Mouse (Mus musculus) thymus, postnatal 36 days (tissue): ENCODE data around the gene Snx32.
A peak's percentile ranks its signal among the peaks of the same experiment; 100 is the strongest.

Experiments used
- DNase-seq, 2 experiments: peaks; one replicate each; pipeline ENCODE4 v3.0.0; 2022; ENCODE audit warnings: mixed read lengths in 2 of 2

Snx32 gene

DNA sequence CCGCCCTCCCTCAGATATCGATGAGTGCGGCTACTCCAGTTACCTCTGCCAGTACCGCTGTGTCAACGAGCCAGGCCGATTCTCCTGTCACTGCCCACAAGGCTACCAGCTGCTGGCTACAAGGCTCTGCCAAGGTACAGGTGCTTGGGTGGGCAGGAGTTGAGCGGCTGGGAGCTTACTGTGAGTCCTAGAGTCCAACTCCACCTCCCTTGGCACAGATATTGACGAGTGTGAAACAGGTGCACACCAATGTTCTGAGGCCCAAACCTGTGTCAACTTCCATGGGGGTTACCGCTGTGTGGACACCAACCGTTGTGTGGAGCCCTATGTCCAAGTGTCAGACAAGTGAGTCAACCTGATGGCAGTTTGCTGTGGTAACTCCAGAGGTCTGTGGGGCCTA lies 30.3 kb downstream of the Snx32 start:
- no peak for DNase-seq

DNA sequence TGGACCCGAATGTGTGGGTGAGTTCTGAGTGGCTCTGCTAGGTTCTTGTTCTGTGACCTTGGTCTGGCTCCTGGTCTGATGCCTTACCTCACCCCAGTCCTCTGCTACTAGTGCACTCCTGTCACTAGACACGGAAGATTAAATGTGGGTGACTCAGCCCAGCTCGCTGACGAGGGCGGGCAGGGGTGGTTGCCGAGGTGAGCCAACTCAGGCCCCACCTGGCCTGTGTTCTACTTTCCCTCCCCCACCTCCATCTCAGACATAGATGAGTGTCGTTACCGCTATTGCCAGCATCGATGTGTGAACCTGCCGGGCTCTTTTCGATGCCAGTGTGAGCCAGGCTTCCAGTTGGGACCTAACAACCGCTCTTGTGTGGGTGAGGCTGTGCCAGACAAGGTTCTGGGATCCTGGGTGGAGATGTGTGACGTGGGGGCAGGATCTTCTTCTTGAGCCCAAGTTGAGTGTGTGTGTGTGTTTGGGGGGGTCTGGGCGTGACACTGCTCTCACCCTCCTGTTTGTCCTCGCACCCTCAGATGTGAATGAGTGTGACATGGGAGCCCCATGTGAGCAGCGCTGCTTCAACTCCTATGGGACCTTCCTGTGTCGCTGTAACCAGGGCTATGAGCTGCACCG lies 32.6 kb downstream of the Snx32 start:
- DNase-seq, result no peak

DNA sequence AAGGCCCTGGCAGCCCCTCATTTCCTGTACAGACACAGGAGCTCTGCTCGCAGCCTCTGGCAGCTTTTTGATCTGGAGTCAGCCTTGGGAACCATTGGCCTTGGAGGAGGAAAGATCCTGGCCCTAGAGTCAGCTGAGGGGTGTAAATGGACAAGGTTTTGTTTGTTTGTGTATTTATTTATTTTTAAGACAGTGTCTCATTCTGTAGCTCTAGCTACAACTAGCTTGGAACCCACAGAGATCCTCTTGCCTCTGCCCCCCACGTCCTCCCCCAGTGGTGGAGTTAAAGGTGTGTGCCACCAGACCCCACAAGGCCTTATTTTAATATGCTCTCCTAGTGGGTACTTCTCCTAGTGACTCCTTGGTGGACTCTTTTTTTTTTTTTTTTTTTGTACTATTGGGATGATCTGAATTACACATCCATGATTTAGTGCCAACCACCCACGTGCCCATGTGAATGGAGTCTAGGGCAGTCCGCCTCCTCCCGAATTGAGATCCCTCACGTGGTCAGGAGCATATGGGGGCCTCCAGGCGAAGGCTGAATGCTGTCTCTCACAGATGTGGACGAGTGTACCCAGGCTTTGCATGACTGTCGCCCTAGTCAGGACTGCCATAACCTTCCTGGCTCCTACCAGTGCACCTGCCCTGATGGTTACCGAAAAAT lies 33.2 kb downstream of the Snx32 start:
- no peak for DNase-seq

DNA sequence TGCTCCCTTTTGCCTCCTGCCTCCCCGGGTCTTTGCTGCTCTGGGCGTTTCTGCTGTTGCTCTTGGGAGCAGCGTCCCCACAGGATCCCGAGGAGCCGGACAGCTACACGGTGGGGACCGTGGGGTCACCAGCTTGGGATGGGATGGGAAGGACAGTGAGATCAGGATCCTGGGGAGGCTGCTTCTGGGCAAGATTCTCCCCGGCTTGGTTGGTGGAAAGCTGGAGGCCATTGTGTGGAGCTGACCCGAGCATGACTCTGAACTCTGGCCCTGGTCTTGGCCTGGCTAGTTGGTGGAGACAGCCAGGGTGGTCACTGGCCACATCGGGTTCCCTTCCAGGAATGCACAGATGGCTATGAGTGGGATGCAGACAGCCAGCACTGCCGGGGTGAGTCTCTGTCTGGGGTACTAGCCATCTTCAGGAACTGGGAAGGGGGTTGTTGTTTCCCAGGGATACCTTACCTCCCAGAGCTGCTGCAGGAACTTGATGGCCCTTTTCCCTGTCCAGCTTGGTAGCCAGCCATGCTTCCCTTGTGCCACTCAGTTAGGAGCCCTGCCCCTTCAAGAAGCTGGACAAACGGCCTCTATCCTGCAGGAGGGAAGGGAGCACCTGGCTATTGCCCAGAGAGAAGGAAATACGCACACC lies 35.1 kb downstream of the Snx32 start:
- no peak for DNase-seq

DNA sequence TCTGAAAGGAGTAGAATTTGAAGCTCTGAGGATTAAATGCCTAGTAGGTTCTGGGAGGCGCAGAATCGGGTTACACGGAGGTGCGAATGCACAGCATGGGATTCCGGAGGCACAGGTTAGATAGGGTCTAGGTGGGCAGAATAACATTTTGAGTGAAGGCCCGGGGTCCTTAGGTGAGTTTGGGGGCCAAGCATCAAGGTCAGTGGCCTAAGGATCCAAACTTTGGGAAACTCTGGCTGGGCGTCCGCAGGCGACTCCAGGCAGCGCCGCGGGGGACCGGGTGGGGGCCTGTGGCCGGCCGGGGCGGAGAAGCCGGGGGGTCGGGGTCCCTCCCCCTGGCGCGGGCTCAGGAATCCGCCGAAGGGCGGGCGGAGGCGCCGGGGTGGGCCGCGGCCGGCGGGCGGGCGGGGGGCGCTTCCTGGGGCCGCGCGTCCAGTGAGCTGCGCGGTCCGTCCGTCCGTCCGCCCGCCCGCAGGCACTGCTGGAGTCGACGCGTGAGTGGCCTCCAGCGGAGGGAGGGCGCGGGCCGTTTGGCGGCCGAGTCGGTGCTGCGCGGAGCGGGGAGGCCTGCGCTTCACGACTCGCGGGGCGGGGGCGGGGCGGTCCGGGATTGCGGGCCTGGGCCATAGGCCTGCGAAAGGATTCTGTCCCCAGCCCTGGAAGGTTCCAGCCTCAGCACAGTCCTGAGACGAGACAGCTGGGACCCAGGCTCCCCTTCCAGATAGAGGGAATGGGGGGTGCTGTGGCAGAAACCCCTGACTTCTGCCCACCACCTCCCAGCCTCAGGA lies 35.9 kb downstream of the Snx32 start:
- DNase-seq, result no peak

DNA sequence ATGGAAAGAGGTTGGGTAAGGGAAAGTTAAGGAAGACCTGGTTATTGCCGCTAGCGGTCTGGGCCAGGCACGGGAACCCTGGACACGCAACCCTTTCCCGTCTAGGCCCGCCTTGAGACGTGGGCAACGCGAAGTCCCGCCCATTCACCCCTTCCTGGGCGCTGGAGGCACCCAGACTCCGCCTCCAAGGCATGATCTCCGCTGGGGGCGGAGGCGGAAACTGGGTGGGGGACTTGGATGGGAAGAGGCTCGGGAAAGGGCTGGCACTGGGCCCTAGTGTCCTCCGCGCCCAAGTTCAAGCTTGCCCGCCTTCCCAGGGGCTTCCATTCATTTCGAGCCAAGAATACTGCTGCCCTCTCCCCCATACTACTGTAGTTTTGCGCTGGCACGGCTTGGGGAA lies 36.6 kb downstream of the Snx32 start, which contains the start of gene Efemp2:
Gene Efemp2, plus strand, starts transcription at position 235 of the 400 bp plus-strand sequence.
- peak; percentile 66 to 76 for DNase-seq

DNA sequence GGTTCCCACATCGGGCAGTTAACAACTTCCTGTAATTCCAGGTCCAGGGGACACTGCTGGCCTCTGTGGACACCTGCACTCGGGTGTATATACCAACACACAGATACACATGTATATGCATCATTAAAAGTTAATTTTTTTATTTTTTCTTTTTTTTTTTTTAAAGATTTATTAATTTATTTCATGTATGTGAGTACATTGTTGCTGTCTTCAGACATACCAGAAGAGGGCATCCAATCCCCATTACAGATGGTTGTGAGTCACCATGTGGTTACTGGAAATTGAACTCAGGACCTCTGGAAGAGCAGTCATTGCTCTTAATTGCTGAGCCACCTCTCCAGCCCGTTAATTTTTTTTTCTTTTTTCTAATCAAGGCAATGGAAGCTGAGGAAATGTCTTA lies 37.5 kb downstream of the Snx32 start:
- no peak for DNase-seq

DNA sequence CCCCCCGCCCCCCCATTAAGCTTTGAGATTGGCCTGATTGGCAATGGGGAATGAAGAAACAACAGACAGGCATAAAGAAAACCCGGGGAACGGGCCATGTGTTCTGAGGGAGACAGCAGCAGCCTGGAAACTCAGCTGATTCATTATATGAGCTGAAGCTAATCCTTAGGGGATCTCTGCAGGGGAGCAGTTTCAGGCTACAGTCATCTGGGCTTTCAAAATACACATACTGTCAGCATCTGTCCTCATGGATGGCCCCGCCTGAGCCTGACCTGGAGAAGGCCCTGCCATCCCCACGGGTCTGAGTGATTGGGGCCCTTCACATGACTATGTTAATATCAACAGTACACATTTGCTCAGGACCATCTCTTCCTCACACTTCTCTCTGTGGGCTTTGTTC lies 38.5 kb downstream of the Snx32 start:
- no peak for DNase-seq

DNA sequence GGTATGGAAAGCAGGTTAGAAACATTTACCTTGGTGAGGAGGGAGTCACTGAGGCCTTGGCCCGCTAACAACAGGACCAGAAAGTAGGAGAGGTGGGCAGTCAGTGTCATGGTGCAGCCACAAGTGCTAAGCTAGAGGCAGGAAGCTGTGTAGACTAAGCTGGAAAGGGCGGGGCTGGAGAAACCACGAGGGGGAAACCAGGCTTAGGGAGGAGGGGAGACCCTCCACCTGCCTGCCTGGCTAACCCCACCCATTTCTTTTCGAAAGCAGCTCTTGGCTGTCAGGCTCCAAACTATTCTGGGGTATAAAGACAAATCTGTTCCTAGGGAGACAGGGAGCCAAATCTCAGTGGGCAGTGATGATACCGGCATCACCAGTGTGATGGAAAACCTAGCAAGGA lies 42.0 kb downstream of the Snx32 start, which contains the start of gene Ctsw:
Gene Ctsw, minus strand, starts transcription at position 134 of the 400 bp plus-strand sequence.
- peak; percentile 69 to 80 for DNase-seq

DNA sequence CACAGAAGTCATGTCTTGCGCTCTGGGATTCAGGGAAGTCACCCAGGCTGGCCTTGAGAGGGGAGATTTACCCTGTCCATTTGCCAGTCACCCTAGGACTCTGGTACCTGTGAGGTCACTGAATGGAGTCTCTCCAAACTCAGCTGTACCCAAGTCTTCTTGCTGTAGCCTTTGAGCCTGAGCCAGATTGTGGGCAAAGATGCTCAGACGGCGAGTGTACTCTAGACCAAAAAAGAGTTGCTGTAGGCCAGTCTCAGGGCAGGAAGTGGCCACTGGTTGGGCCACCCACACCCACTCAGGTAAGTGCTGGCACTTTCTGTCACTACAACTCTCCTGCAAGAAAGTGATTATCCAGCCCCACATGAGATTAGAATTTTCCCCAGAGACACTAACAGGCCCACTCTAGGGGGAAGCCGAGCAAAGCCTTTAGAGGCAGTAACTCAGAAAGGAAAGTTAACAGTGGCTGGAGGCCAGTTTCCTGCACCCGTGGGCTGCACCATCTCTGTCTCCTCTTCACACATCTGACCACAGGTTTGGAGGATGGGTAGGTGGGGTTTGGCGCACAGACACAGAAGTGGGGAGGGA lies 43.3 kb downstream of the Snx32 start:
- DNase-seq, result no peak

DNA sequence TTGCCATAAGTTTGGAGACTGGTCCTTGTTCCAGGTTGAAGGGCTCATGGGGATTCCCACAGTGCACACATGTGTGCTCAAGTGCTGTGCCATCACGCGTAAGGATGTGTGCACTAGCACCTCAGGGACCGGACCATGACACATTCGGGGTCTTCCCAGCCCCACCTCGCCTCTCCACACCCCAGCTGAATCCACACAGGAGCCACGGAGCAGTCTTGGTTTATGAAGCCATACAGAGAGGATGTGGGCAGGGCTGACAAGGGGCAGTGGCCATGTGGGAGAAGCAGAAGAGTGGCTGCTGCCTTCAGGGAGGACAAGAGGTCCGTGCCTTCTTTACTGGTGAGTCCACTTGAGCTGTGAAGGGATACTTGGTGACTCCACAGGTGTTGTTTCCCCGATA lies 45.3 kb downstream of the Snx32 start:
- no peak for DNase-seq

DNA sequence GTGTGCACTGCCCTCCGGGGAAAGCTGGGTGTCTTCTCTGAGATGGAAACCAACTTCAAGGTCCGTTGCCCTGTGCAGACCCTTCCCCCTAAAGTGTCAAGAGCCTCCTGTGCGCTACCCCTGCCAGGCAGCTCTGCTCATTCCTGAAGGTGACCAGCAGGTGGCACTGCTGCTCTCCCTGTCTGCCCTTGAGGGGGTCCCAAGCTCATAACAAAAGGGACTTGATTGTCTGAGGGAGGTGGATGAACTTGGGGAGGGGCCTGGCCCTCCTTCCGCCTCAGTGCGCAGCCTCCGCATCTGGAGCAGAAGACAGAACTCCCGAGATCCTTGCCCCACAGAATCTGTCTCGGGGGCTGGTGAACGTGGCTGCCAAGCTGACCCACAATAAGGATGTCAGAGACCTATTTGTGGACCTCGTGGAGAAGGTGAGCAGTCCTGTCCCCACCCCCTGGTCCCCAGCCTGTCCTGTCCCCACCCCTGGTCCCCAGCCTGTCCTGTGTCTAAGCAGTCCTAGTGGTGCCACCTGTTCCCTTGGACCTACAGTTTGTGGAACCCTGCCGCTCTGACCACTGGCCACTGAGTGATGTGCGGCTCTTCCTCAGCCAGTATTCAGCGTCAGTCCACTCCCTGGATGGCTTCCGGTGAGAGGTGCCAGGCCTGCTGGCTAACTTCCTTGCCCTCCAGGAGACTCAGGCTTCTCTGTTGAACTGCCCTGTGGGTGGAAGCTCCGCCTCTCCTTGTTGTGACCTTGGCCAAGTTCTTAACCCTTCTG lies 46.4 kb downstream of the Snx32 start:
- DNase-seq, result peak; percentile 72 to 73

DNA sequence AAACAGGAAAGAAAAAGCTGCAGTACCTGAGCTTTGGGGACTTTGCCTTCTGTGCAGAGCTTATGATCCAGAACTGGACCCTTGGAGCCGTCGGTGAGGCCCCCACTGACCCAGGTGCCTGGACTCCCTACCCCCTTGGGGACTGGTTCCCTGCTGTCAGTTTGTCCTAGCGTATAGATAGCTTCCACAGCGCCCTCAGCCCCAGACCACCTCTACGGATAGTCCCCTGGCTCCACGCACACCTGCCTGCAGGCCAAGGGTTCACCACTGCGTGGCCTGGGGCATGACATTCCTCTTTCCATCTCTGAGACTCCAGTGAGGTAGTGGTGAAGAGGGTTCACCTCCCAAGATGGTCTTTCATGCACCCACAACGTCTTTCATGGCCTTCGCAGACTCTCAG lies 47.1 kb downstream of the Snx32 start:
- DNase-seq, result no peak

DNA sequence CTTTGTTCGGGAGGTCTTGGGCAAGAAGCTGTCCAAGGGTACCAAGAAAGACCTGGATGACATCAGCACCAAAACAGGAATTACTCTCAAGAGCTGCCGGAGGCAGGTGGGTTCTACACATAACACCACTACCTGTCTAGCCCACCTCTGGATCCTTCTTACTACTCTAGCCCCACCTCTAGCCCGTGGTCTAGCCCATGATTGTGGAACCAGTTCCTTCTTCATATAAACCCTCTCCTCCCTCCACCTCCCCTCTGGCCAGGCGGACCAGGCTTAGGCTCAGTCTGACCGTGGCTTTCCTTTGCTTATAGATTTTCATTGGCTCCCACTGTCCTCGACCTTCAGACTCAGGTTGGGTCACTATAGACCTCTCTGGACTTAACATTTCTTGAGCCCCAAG lies 48.9 kb downstream of the Snx32 start:
- DNase-seq, result no peak

DNA sequence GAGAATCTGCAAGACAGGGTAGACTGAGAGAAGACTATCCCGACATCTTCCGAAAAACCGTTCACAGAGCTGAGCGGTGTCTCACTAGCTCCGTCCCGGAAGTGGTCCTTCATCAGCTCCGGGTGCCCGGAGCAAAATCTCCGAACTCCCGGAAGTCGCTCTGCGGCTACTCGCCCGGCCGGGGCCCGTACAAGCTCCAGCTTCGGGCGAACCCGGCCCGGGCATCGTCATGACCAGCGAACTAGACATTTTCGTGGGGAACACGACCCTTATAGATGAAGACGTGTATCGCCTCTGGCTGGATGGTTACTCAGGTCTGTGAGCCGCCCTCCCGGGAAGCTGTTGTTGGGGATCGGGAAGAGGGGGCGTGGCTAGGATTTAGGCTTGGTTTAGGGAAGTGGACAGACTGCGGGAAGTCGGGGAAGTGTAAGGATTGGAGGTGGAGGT lies 49.9 kb downstream of the Snx32 start, which contains the start of gene Fibp:
Gene Fibp, plus strand, starts transcription at position 151 of the 447 bp plus-strand sequence.
- DNase-seq, result peak; percentile 75 to 81

DNA sequence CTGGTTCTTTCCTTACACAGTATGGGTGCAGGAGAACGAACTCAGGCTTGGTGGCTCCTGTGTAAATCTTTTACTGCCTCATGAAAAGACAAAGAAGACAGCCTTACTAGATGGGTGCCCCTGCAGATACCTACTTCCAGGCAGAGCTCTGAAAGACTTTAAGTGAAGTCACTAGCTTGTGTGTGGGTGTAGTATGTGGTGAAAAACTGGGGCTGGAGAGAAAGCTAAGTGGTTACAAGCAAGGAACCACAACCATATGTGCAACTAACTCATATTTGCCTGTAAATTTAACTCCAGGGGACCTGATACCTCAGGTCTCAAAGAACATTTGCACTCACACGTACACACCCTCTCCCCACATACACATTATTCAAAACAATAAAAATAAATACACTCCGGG lies 50.4 kb downstream of the Snx32 start:
- no peak for DNase-seq

DNA sequence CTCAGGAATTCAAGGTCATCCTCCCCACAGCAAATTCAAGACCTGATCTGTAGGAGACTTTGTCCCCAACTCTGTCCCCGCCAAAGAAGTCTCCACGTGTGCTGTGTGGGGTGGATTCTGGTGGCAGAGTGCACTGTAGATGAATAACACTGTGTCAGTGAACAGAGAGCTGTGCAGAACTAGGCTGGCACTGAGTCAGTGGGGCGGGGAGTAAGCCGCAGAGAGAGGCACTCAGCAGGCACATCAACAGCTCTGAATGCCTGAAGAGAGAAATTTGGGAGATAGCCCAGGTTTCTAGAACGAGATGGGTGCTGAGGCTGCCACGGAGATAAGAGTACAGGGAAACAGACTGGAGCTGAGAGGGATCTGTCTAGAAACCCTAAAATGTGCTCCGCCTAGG lies 51.3 kb downstream of the Snx32 start:
- no peak for DNase-seq

DNA sequence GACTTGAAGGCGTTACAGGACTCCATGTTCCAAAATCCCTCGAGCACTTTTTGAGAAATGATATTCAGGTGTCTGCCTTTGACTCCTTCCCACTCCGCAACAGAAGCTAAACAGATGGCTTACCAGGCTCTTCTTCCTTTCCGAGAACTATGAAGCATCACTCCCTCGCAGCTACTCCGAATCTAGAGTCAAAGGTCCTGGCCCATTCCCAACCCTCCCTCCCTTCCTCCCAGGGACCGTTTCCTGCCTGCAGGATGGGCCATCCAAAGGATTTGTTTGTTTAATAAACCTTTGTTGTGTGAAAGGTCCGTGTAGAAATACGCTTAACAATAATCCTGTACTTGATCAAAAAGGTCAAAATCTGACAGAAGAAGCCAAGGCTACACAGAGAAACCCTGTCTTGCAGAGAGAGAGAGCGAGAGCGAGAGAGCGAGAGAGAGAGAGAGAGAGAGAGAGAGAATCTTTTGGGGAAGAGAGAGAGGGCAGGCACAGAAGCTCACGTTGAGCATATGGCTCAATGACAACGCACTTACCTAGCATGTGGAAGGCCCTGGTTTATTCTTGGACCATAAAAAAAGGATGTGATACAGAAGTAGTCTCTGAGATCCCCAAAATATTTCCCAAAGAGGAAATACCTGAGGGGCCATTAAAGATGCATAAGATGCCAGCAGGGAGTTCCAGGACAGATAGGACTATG lies 52.4 kb downstream of the Snx32 start, which contains the start of gene Ccdc85b:
Gene Ccdc85b, minus strand, starts transcription at position 149 of the 697 bp plus-strand sequence.
- no peak for DNase-seq

DNA sequence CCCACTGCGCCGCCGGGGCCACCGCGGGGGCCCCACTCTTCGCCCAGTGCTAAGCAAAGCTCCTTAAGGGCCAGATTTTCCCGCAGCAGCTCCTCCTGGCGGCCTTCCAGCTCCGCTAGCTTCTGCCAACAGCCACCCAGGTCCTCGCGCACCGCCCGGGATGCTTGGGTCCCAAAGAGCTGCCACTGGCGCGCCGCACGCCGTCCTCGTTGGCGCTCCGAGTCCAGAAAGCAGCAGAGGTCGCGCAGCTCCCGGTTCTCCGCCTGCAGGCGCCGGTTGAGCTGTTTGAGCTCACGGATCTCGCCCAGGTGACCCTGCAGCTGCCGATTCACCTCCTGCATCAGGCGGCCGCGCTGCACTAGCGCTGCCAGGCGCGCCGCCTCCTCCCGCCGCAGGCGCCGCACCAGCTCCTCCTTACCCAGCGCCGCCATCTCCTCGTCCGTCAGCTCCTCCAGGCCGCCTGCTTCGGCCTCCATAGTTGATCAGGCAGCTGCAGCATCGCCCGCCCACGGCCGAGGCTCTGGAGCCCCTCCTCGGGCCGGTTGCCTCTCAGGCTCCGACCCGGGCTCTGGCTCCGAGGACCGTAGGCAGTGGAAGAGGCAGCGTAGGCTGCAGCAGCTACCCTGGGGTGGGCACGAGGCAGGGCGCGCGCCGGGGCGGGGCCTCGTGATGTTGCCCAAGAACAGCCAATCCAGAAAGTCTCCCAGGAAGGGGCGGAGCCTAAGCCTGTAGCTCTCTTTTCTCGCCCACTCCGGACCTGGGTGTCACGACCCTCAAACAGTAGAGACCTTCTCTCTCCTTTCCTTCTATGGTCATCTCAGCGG lies 53.2 kb downstream of the Snx32 start:
- DNase-seq, result peak; percentile 95 to 96

DNA sequence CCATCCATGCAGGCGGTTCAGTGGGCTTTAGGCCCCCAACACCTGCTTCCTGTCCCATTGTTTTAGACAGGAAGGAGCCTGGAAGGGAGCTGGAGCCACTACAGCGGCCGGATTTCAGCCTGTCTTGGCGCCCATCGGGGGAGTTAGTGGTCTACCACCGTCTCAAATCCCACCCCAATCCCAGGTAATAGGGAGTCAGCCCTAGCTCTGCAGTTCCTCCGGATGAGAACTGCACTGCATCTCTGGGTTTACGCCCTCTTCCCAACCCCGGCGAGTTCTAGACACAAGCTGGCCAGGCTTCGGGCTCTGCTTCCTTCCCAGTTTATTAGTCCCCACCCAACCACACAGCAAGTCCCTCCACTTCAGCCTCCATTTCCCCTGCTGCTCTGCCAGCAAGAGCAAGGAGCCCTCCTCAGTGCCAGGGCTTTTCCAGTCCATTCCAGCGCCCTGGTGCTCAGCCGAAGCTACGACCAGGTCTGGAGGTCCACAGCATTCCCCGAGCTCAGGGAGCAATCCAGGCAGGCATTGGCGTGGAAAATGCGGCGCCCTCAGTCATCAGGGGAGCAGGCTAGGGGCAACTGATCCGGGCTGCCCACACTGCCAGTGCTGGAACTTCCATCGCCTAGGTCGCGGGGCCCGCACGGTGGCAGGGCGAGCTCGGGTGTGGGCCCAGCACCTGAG lies 54.0 kb downstream of the Snx32 start:
- DNase-seq, result no peak
